Mouse (Mus musculus) urinary bladder, postnatal 10 days (tissue): Measurements from ENCODE around the gene Hnrnpul1.
"Not testable (repeated sequence)": the region's sequence is repeated elsewhere in the genome, so short reads cannot be mapped to it uniquely, and the experiment has no call there.

Source experiments
- DNase-seq: peaks from one replicate; pipeline ENCODE4 v3.0.0; 2022; ENCODE audit warnings: low spot score

Hnrnpul1 gene

DNA sequence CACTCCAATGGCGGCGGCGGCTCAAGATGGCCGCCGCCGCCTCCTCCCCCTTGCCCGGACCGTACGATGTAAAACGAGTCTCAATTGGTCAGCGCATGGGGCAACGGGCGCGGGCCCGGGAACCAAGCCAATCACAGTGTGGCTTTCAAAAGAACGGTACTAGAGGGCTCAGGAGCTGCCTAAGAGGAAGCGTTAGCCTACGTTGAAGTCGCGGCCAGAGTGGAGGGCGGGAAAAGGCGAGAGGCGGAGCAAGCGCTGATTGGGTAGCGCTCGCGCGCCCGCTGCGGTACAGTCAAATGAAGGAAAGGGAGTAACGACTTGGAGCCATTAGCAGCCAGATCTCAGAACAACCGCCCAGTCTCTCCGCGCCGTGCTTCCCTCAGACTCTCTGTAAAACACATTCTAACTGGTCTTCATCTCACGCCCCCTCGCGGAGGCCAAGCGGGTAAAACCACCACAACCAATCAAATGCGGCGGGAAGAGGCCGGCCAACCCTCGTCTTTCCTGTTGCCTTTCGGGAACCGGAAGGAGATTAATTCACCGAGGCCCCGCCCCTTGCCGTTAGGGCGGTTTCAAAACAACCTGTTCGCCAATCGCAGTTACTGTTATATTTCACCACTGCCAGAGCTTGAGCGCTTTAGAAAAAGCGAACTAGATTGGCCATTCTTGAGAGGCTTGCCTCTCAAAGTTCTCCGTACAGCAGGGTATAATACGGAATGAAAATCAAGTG lies at the start of gene Hnrnpul1:
TSS of gene Hnrnpul1 (minus strand) at position 20 of the 730 bp plus-strand sequence.
- DNase-seq, result peak; percentile 95

DNA sequence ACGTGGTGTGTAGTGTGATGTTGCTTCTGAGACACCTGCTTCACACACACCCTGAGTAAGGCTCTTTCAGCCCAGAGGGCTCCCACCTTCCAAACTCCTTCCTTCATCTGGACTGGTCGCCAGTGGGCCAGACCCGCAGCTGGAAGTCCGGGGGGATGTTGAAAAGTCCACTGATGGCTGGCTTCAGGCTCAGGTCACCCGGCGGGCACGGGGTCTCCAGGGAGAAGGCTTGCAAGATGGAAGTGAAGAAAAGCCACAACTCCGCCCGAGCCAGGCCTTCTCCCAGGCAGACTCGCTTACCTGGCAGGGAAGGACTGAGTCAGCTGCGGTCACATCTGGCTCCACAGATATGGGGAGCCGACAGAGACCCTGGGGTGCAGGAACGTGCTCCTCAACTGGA lies 48.9 kb upstream of the Hnrnpul1 start:
- no peak for DNase-seq

DNA sequence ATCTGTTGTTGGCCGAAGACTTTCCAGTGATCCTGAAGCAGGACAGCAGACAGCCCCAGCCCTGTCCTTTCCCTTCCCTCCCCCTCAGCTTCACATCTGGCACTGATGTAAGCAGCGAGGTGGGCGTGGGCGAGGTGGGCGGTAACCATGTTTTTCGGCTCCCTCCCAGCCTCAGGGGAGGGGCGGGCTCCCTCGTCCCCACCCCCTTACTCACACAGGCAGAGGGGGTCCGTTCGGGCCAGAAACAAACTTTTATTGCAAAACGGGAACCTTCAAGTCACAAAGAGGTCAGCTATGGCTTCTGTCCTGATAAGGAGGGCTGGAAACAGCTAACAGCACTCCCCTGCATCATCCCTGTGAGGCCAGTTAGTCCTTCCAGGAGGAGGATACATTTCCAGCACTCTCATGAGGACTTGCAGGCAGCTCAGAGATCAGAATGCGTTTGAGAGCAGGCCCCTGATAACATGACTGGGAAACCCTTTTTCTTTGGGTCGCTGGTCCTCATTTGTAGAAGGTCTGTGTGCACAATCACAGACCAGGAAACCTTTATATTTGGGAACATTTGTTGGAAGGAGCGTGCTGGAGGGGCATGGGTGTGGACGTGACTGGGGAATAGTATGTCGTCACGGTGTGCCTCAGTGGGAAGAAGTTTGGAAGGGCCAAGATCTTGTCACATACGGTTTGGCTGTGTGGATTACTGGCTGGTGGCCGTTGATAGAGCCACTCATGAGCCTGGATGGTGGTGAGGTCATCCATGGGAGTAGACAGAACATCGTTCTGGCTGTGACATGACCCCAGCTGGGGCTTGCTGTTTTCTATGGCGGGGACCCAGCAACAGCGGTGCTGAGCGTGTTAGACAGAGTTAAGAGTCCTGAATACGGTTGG lies 47.9 kb upstream of the Hnrnpul1 start:
- DNase-seq, result no peak

DNA sequence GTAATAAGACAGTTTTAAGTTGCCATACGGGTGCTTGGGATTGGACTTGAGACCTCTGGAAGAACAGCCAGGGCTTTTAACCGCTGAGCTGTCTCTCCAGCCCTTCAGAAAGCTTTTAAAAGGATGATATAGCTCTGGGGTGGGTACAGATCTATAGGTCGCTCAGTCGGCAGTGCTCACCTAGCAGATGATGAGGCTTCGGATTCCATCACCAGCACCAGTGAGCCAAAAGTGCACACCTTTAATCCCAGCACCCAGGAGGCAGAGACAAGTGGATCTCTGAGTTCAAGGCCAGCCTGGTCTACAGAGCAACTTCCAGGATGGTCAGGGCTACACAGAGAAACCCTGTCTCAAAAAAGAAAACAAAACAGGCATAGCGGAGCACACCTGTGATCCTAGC lies 46.5 kb upstream of the Hnrnpul1 start:
- no peak for DNase-seq

DNA sequence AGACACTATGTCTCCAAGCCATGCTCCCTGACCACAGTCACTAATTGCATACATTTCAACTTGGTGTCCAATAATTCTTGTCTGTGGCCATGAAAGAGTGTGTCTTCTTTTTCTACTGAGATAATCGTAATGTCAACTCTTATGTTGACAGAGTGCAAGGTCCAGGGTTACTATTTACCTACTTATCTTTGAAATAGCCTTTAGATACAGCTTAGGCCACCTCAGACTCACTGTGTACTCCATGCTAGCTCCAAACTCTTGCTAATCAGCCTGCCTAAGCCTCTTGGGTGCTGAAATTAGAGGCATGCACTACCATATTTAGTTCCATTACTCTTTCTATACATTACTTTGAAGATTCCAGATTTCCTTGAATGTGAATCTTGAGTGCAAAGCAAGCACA lies 44.8 kb upstream of the Hnrnpul1 start:
- DNase-seq, result no peak

DNA sequence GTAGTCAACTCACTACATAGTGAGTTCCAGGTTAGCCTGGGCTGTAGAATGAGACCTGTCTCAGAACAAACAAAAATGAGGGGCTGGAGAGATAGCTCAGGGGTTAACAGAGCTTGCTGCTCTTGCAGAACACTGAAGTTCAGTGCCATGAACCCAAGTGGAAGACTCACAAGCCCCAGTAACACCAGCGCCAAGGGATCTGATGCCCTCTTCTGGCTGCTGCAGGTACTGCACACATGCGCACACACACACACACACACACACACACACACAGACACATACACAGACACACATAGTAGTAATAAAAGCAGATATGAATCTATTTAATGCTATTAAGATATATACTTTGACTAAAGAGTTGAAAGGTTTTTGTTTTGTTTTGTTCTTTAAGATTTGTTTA lies 44.0 kb upstream of the Hnrnpul1 start:
- DNase-seq, result no peak

DNA sequence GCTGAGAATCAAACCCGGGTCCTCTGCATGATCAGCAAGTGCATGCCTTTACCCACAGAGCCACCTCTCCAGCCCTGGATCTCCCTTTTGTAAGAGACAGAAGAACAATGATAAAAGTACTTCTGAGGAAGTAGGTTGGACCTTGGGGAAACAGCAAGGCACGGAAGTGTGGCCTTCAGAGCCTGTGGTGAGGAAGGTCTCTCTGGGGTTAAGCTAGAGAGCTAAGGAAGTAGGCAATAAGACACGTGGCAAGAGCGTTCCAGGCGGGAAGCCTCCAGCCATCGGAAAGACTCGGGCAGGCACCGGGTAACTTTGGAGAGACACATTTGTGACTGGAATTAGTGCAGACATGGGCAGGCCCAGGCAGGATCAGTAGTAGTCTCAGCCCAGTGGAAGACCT lies 40.2 kb upstream of the Hnrnpul1 start:
- DNase-seq, result no peak

DNA sequence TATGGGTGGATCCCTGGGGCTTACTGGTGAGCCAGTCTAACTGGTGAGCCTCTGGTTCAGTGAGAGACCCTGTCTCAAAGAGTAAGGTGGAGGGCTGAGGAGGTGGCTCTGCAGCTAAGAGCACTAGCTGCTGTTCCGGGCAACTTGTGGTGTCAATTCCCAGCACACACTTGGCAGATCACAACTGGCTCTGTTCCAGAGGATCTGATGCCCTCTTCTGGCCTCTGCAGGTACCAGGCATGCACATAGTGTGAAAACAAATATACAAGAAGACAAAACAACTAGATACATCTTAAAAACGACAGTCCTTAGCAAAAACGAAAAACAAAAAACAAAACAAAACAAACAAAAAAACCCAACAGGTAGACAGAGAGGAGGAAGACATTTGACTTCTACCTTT lies 39.1 kb upstream of the Hnrnpul1 start:
- no peak for DNase-seq

DNA sequence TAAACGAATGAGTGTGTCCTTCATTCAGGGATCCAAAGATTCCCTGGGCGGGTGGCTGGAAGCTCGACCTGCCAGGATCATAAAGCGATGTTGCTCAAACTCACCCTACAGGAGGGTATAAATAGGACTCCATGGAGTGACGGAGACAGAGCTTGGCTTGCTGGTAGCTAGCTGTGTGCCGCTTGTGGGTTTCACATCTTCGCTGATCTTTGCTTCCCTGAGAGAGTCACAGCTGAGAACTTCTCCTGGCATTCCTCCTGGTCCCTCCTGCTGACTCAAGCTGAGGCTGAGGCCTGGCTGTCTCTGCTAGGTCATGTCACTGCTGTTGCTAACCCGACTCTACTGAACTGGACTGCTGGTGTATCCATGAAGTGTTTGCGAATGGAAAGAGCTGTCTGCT lies 38.4 kb upstream of the Hnrnpul1 start:
- DNase-seq, result not testable (repeated sequence)

DNA sequence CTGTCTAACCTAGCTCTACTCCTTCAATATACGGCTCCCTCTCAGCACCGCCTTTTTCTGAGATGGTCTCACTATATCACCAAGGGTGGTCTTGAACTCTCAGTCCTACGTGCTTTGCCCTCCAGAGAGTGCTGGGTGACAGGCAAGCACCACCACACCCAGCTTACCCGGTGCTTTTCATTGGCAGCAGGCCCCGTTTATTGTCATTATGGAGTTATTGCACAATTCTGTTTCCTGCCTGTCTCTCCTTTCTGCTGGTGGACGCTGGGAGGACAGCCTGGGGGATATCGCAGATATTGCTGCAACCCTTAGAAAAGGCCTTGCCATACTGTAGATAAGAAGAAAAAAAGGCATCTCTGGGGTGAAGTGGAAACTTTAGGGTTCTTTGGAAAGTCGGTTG lies 36.1 kb upstream of the Hnrnpul1 start:
- no peak for DNase-seq

DNA sequence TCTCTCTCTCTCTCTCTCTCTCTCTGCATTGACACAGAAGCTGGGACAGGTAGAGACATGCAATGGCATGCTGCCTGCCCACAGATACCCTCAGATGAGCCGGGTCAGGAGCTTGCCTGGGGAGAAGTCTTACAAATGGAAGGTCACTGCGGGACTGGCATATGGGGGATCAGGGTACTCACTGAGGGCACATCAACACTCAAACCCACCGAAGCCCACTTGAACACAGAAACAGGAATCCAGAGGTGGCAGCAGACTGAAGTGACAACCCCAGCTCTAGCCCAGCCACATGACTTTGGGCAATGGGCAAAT lies 34.5 kb upstream of the Hnrnpul1 start:
- DNase-seq, result no peak

DNA sequence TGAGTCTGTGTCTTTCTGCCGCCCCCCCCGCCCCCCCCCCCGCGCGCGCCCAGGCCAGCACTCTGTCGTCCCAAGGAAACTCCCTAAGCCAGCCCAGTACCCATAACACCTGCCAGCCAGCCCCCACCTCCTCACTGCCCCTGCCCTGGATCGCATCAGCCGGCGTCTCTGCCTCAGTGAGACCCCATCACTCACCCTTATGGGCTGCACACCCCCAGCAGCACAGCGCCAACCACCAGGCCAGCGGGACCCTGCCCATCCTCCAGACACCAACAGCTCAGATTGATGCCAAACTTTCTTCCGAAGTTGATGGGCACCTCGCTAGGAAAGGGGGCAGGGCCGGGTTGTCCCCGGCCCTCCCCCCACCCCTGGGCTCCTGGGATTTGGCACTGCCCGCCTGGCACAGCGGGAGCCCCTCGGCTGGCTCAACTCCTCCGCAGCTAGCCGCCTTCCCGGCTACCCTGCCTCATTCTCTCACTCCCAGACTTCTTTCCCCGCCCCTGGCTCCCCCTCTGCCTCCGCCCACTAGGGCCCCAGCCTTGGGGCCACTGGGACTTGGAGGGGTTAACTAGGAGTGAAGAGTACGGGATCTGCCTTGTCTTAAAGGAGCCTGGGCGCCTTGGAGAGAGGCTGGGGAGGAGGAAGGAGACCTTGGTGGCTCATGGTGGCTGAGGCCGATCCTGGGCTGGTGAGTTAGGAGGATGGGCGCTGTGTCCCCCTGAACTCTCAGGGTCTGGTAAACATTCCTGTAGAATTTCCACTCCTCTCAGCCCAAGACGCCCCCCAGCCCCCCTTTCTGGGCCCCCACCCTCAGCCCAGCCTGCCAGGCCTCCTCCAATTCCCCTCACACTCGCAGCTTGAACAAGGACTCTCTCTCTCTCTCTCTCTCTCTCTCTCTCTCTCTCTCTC lies 33.9 kb upstream of the Hnrnpul1 start, which contains the start of gene Axl:
TSS of gene Axl (minus strand) at position 486 of the 909 bp plus-strand sequence.
- no peak for DNase-seq

DNA sequence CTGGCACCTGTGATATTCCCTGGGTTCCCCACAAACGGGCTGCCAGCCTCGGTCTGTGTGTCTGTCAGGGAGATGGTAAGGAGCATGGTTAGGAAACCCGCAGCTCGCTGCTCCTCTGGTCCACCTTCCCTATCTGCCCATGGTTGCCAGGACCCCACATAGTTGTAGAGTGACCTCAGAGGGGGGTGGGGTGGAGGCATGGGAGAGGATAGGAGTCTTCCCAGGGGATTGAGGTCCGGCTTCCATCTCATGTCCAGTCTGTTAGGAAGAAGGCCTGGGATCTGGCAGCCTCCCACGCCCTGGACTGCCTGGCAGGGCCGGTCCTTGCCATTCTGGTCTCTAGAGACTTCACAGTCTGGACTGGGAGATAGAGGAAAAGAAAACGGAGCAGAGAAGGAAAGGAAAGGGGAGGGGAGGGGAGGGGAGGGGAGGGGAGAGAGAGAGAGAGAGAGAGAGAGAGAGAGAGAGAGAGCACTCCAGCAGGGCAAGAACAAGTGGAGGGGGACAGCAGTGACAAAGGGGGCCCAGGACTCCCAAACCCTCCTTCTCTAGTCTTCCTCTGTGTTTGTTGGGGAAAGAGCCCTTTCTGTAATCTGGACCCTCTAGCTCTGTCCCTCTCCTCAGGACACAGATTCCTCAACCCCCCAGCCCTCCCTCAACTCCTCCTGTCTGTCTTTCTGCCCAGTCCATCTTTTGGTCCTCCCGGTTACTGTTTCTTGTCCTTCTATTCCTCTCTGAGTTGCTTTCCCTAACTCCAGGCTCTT lies 33.1 kb upstream of the Hnrnpul1 start:
- no peak for DNase-seq

DNA sequence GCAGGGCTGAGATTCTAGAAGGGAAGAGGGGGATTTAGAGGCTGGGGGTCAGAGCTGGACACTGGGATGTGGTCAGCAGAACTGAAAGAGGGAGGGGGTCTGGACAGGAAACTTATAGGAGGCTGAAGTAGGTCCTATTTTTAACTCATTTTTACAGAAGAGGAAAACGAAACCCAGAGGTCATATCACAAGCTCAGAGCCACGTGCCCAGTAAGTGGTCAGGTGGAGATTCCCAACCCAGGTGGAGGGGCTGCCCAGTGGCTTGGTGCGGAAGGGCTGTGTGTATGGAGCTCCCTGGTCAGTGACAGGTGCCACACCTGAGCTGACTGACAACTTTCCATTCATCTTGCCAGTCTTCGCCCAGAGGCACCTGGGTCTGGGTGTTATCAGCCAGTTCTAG lies 32.4 kb upstream of the Hnrnpul1 start:
- DNase-seq, result no peak

DNA sequence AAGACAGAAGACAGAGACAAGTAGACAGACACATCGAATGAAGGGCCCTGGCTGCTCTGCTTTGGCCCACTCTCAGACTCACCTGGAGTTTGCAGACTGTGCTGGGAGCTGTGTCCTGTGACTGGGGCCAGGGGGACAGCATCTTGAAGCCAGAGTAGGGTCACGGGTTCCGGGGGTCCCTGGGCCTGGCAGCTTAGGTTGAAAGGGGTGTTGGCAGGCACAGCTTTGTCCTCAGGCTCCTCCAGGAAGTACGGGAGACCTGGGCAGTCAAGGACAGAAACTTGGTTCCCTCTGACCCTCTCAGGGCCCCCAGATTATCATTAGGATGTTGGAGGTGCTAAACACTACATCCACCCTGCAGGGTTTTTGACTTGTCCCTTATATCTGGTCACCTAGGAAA lies 31.2 kb upstream of the Hnrnpul1 start:
- DNase-seq, result no peak

DNA sequence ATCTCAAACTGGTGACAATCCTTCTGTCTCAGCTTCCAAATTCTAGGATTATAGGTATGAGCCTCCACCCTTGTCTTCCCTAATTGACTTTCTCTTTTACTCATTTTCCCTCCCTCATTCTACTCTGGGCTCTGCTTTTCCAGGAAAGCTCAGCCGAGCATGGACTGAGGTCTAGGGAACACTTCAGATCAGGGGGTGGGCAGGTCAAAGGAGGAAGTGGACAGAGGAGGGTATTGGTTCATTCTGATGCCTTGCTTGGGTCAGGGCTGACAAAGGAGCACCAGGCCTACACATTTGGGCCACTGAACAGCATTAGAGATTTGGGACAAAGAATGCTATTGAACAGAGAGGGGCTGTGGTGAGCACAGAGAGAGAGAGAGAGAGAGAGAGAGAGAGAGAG lies 30.3 kb upstream of the Hnrnpul1 start:
- DNase-seq, result no peak

DNA sequence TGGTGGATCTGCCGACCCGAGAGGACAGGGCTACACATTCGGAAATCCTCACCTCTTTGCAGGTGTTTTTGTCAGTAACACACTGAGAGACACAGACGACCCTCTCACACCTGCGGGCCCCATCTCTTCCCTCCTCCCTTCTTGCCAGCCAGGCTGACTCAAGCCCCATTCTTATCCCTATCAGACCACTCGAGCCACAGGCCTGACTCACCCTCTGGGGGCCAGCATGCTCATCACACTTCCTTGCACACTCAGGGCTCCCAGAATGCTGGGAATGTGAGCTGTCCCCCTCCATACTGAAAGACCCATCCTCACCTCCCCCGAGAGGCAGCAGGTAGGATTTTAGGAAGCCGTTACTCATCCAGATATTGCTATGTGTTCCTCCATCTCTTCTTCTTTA lies 29.2 kb upstream of the Hnrnpul1 start:
- DNase-seq, result no peak

DNA sequence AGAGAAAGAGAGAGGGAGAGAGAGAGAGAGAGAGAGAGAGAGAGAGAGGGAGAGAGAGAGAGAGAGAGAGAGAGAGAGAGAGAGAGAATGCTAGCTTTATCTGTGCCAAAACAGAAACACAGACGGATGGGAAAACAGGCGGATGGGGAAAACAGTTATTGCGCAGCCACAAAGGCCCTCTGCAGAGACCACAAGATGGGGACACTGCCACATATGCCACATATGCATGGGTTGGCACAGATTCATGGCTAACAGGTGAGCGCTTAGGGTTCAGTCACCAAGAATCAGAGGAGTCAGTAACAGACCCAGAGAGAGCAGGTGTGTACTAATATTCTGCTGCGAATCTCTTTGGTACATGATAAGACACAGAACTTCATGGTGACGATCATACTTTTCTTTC lies 28.2 kb upstream of the Hnrnpul1 start:
- DNase-seq, result no peak

DNA sequence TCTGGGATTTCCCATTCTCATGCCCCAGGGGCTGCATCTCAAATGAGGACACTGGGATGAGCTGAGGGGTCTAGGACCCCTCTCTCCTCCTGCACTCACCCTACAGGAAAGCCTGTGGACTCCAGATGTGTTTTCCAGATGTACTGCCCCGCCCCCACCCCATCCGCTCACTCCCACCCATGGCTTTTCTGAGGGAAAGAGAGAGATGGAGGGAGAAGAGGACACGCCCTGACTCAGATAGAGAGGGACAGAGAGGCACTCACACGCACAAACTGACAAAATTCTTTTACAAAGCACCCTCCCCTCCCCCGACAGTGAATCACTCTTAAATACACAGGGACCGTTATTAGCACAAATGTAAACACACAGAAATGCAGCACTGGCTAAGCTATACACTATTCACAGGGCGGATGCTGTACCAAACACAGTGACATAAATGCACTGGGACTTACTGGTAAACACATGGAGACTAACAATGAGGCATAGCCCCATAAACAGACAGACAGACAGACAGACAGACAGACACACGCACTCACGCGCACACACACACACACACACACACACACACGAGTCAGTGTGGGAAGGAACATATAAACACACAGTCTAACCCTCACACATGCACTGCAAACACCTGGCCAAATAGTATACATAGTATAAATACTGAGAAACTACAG lies 27.5 kb upstream of the Hnrnpul1 start:
- DNase-seq, result no peak

DNA sequence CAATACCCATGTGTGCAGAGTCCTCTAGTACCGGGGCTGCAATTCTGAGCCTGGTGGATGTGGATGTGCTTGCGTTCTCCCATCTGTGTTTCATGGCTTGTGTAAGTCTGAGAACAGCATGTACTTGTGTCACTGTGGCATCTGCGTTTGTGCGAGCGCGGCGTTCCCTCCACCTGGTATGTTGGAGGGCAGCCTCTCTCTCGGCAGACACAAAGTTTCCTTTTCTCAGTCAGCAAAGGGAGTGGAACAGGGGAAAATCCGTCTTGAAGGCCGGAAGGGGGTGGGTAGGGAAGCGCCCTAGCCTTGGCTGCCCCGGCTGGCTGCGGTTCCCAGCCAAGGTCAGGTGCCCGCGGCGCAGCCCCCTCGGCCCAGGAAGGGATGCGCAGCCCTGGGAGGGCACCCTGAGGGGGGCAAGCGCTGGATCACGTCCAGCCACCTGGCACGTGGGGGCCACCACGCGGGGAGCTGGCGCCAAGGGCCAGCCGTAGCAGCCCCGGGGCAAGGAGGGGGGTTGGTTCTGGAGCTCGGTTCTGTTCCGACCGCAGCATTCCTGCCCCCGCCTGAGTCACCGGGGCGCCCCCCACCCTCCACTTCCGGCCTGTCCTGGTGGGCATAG lies 26.9 kb upstream of the Hnrnpul1 start:
- no peak for DNase-seq

DNA sequence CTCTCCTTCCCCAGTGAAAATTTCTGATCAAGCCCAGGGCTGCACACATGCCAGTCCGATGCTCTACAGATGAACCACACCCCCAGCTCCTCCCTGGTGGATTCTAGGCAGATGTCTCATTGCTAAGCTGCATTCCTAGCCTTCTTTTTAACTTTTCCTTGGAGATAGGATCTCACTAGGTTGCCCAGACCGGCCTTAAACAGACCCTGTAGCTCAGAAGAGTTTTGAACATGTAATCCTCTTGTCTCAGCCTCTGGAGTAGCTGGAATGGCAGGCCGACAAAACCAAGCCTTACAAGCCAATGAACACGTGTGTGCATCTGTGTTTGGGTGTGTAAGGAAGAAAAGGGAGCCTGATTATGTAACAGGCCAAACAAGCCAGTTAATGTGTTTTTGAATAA lies 26.2 kb upstream of the Hnrnpul1 start:
- no peak for DNase-seq
